Mouse (Mus musculus) testis, adult 2 months (tissue): ENCODE measurements around the gene Tpcn1. TPM values are rescaled to one million over a fixed set of nuclear protein-coding genes. Genes with fewer than 3 reads are reported as not detected.

Source experiments
- H3K27ac ChIP-seq: fragments of 200-500 bp; 2 replicates; pipeline ENCODE4 v1.5.1; 2012; ENCODE audit warnings: low read depth, low read length; ENCODE audit not compliant: control insufficient read depth, insufficient read depth
- H3K27me3 ChIP-seq: fragments of 200-500 bp; 2 replicates; pipeline ENCODE4 v1.6.1; 2012; ENCODE audit warnings: mild to moderate bottlenecking, low read length, moderate library complexity; ENCODE audit not compliant: control insufficient read depth, insufficient read depth
- H3K36me3 ChIP-seq: fragments of 200-500 bp; 2 replicates; pipeline ENCODE4 v1.6.1; 2012; ENCODE audit warnings: mild to moderate bottlenecking, low read length; ENCODE audit not compliant: control insufficient read depth, insufficient read depth
- H3K4me1 ChIP-seq: fragments of 200-500 bp; 2 replicates; pipeline ENCODE4 v1.6.1; 2012; ENCODE audit warnings: low read length; ENCODE audit not compliant: control insufficient read depth, insufficient read depth
- H3K4me3 ChIP-seq: fragments of 200-500 bp; 2 replicates; pipeline ENCODE4 v1.5.1; 2012; ENCODE audit warnings: low read depth, mild to moderate bottlenecking, low read length, moderate library complexity, mixed read lengths; ENCODE audit not compliant: control insufficient read depth
- CTCF ChIP-seq: fragments of 200-500 bp; IDR thresholded peaks from 2 replicates; pipeline ENCODE4 v1.5.1; 2012; ENCODE audit warnings: low read depth, mild to moderate bottlenecking, inconsistent platforms, low read length, moderate library complexity; ENCODE audit not compliant: control insufficient read depth, insufficient read depth, insufficient replicate concordance
- POLR2A ChIP-seq: fragments of 200-500 bp; IDR thresholded peaks from 2 replicates; pipeline ENCODE4 v1.6.1; 2012; ENCODE audit warnings: low read depth, mild to moderate bottlenecking, inconsistent platforms, low read length, moderate library complexity; ENCODE audit not compliant: control insufficient read depth
- polyA plus RNA-seq: library from polyadenylated mRNA; depleted of rRNA; stranded (reverse); fragments of >200 nt; gene quantifications from 2 replicates; pipeline ENCODE4 v1.2.3, GENCODE M21; 2012

Gene Tpcn1
- polyA plus RNA-seq, 1 experiment: 20.7 TPM

- Histone ChIP-seq H3K4me3 (no peak overlapping the region), H3K4me1 (no peaks in the 10 kb centered on the region; the same call in 1 of the 2 replicates), H3K27ac (no peak overlapping the region), H3K27me3 (no peaks in the 10 kb centered on the region), H3K36me3 (no peaks in the 10 kb centered on the region)
- no peak for TF ChIP-seq CTCF
- no peak for TF ChIP-seq POLR2A
These were observed 56.8 kb downstream of the Tpcn1 start for GRCm38 (mm10) chr5:120531631-120532030.

- Histone ChIP-seq H3K4me3 (no peak overlapping the region), H3K4me1 (no peaks in the 10 kb centered on the region; the same call in 1 of the 2 replicates), H3K36me3 (no peaks in the 10 kb centered on the region), H3K27ac (no peak overlapping the region), H3K27me3 (no peaks in the 10 kb centered on the region)
- TF ChIP-seq POLR2A: no peak
- no peak for TF ChIP-seq CTCF
These were observed 61.0 kb downstream of the Tpcn1 start for GRCm38 (mm10) chr5:120527296-120527964.

GRCm38 (mm10) chr5:120526311-120526710 is 62.2 kb downstream of the Tpcn1 start:
- Histone ChIP-seq H3K27ac (no peak overlapping the region), H3K4me1 (no peaks in the 10 kb centered on the region; the same call in 1 of the 2 replicates), H3K4me3 (no peak overlapping the region), H3K36me3 (no peaks in the 10 kb centered on the region), H3K27me3 (no peaks in the 10 kb centered on the region)
- TF ChIP-seq CTCF (no peak), POLR2A (no peak)

GRCm38 (mm10) chr5:120525737-120526136 is 62.7 kb downstream of the Tpcn1 start:
- TF ChIP-seq POLR2A (no peak), CTCF (peak; percentile 13; the same call in 1 of the 2 replicates)
- H3K27ac ChIP-seq: no peak overlapping the region
- no peaks in the 10 kb centered on the region; the same call in 1 of the 2 replicates for H3K4me1 ChIP-seq
- H3K36me3 ChIP-seq: no peaks in the 10 kb centered on the region
- no peaks in the 10 kb centered on the region for H3K27me3 ChIP-seq
- H3K4me3 ChIP-seq: no peak overlapping the region

- Histone ChIP-seq H3K4me3 (no peak overlapping the region), H3K27me3 (no peaks in the 10 kb centered on the region), H3K36me3 (no peaks in the 10 kb centered on the region), H3K27ac (no peak overlapping the region), H3K4me1 (no peaks in the 10 kb centered on the region; the same call in 1 of the 2 replicates)
- TF ChIP-seq CTCF (no peak), POLR2A (no peak)
These were observed 63.7 kb downstream of the Tpcn1 start for GRCm38 (mm10) chr5:120524736-120525135.

- no peaks in the 10 kb centered on the region for H3K27me3 ChIP-seq
- H3K36me3 ChIP-seq: no peaks in the 10 kb centered on the region
- H3K4me3 ChIP-seq: no peak overlapping the region
- no peak overlapping the region for H3K27ac ChIP-seq
- TF ChIP-seq POLR2A (no peak), CTCF (peak; percentile 65; the same call in 1 of the 2 replicates)
- H3K4me1 ChIP-seq: peaks cover 2% of the 10 kb centered on the region; the same call in 1 of the 2 replicates
These were observed 65.8 kb downstream of the Tpcn1 start for GRCm38 (mm10) chr5:120522649-120523048.

GRCm38 (mm10) chr5:120517552-120517951 is 70.9 kb downstream of the Tpcn1 start:
- Histone ChIP-seq H3K4me3 (no peak overlapping the region), H3K27me3 (no peaks in the 10 kb centered on the region), H3K36me3 (no peaks in the 10 kb centered on the region), H3K27ac (no peak overlapping the region; the same call in 1 of the 2 replicates), H3K4me1 (peaks cover 5% of the 10 kb centered on the region)
- TF ChIP-seq POLR2A (no peak), CTCF (no peak)
